Mouse (Mus musculus) heart, embryonic 11.5 days (tissue): ENCODE data around the gene Slc18b1. TPM values are rescaled to one million over a fixed set of nuclear protein-coding genes. Genes with fewer than 3 reads are reported as not detected.

ENCODE experiments used
- ATAC-seq: fragments of 200-750 bp; cut with Nextera tagmentation; replicated peaks from 2 replicates; pipeline ENCODE4 v1.8.0; 2017; ENCODE audit warnings: moderate library complexity; ENCODE audit not compliant: insufficient number of reproducible peaks, low FRiP score, low TSS enrichment
- H3K27ac ChIP-seq: fragments of 300-500 bp; sonication (generic); 2 replicates; pipeline ENCODE4 v1.5.1; 2014; ENCODE audit warnings: mild to moderate bottlenecking, low read depth, low read length
- H3K27me3 ChIP-seq: fragments of 300-500 bp; sonication (generic); 2 replicates; pipeline ENCODE4 v1.6.1; 2014; ENCODE audit warnings: mild to moderate bottlenecking, low read length, mixed read lengths; ENCODE audit not compliant: control insufficient read depth, insufficient read depth
- H3K36me3 ChIP-seq: fragments of 300-500 bp; sonication (generic); 2 replicates; pipeline ENCODE4 v1.6.1; 2014; ENCODE audit warnings: mild to moderate bottlenecking, low read length, moderate library complexity, mixed read lengths; ENCODE audit not compliant: control insufficient read depth, insufficient read depth
- H3K4me1 ChIP-seq: fragments of 300-500 bp; sonication (generic); 2 replicates; pipeline ENCODE4 v1.6.1; 2014; ENCODE audit warnings: low read length; ENCODE audit not compliant: control insufficient read depth, insufficient read depth
- H3K4me2 ChIP-seq: fragments of 300-500 bp; sonication (generic); 2 replicates; pipeline ENCODE4 v1.6.1; 2014; ENCODE audit warnings: mild to moderate bottlenecking, moderate library complexity
- H3K4me3 ChIP-seq: fragments of 300-500 bp; sonication (generic); 2 replicates; pipeline ENCODE4 v1.5.1; 2014; ENCODE audit warnings: low read depth, low read length
- H3K9ac ChIP-seq: fragments of 300-500 bp; sonication (generic); 2 replicates; pipeline ENCODE4 v1.6.1; 2014; ENCODE audit warnings: mild to moderate bottlenecking, low read depth, low read length, moderate library complexity
- H3K9me3 ChIP-seq: fragments of 300-500 bp; sonication (generic); replicated peaks from 2 replicates; pipeline ENCODE4 v1.6.1; 2016; ENCODE audit warnings: low read length; ENCODE audit not compliant: control insufficient read depth
- WGBS: fragments of 180-500 bp; shearing (Covaris S2); extraction: QIAGEN DNeasy Blood & Tissue Kit; methylation state at CpG from one replicate; pipeline ENCODE4 v1.1.7; 2014; ENCODE audit not compliant: insufficient replicate concordance; 5-methylcytosine and 5-hydroxymethylcytosine counted together
- polyA plus RNA-seq: library from polyadenylated mRNA; unstranded; fragments of >200 nt; fragmentation: Nextera tagmentation; extraction: Ambion mirVana; gene quantifications from 2 replicates; pipeline ENCODE4 v1.2.1, GENCODE M21; 2014

The Slc18b1 gene
- polyA plus RNA-seq, 1 experiment from 2014 or later: 8.1 TPM

DNA sequence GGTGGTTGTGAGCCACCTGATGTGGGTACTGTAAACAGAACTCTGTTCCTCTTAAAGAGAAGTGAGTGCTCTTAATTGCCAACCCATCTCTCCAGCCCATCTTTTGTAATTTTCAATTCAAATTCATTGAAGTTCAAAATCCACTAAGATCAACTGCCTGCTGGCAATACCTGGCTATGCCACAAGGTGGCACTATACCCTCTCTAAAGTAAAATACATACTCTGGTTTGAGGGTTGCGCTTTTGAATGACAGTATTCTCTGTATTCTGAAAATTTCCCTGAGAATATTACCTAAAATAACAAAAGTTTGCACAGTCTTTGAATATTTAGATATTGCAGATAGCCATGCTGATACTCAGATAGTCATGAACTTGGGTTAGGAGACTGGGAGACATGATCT, 18.4 kb downstream of the Slc18b1 start:
- no peaks in the 10 kb centered on the region for H3K9me3 ChIP-seq
- no peak overlapping the region for H3K4me2 ChIP-seq
- WGBS: 56% methylated on average over 1 of the region's 1 CpGs
- no peak overlapping the region for H3K9ac ChIP-seq
- no peak for ATAC-seq
- no peak overlapping the region for H3K27ac ChIP-seq
- H3K36me3 ChIP-seq: no peaks in the 10 kb centered on the region
- no peak overlapping the region for H3K4me3 ChIP-seq
- no peaks in the 10 kb centered on the region for H3K27me3 ChIP-seq
- H3K4me1 ChIP-seq: no peaks in the 10 kb centered on the region

DNA sequence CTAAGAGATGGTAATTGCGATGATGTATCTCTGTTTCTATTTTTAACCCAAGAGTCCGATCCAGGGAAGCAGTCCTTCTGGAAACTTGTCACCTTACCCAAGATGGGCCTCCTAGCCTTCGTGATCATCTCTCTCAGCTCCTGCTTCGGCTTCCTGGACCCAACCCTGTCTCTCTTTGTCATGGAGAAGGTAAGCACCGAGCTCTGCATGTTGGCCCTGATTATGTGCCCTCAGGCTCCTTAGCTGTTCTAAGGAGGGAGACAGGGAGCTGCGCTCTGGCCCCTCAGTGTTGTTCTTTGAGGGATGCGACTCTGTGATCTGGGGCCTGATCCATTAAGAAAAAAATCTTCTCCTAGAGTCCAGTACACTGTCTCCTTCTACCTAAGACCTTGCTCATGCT, 19.5 kb downstream of the Slc18b1 start:
- Histone ChIP-seq H3K9ac (no peak overlapping the region), H3K27me3 (no peaks in the 10 kb centered on the region), H3K27ac (no peak overlapping the region), H3K4me1 (no peaks in the 10 kb centered on the region), H3K9me3 (no peaks in the 10 kb centered on the region), H3K4me2 (no peak overlapping the region), H3K4me3 (no peak overlapping the region), H3K36me3 (no peaks in the 10 kb centered on the region)
- 62% methylated on average over 7 of the region's 7 CpGs for WGBS
- ATAC-seq: no peak

DNA sequence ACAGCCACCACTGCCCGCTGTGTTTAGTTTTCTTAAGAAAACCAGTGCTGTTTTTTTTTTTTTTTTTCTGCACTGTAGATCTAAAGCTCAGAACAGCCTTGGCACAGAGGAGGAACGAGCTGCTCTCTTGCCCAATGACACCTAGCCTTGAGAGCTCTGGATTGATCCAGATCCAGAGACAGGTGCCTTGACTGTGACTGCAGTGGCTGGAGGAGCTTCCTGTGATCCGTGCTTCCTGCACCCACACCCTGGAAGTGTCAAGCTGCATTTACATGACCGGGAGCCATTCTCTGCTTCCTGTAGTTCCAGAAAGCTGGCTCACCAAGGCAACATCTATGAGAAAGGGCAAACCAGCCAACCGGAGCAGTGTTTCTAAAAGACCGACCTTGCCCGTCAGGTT, 29.7 kb downstream of the Slc18b1 start:
- Histone ChIP-seq H3K27me3 (no peaks in the 10 kb centered on the region), H3K9me3 (no peaks in the 10 kb centered on the region), H3K4me3 (no peak overlapping the region), H3K36me3 (peaks cover 10% of the 10 kb centered on the region), H3K9ac (no peak overlapping the region), H3K27ac (no peak overlapping the region), H3K4me2 (no peak overlapping the region), H3K4me1 (no peaks in the 10 kb centered on the region)
- 86% methylated on average over 7 of the region's 7 CpGs for WGBS
- no peak for ATAC-seq

DNA sequence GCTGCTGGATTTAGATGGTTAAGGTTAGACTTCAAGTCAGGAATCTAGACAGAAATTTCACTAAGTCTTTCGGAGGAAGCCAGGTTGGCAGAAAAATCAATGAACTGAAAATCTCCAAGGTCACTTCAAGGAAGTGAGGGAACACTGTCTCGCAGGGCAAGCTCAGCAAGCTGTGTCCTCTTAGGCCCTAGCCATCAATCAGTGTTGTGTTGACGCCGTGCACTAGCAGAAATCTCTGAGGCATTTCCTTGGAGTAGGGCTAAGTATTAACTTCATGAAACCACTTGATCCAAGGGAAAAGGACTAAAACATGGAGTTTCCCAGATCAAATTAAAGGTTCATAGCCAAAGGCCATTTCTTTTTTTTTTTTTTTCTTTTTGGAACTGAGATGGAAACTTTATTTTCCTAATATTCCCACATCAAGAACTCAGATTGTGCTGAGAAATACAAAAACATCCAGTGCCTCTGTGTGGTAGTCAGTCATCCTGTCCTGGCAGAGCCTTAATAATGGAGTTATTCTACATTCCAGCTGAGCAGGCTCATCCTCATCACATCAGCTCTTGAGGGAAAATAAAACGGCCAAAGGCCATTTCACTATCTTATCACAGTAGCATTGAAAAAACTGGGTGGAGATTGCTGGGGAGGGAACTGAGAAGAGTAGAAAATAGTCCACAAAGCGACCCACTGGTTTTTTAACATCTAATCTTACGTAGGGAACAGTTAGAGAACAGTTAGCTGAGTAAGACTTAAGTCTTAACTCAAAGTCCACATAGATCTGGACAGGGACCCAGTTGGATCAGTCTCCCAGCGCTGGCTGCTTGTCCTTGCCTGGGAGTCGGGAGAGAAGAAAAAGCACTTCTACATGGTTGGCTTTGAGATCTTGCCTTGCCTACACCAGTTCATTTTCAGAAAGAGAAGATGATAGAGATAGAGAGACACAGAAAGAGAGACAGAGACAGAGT, 39.5 kb downstream of the Slc18b1 start:
- 51% methylated on average over 9 of the region's 9 CpGs for WGBS
- ATAC-seq: no peak
- H3K4me1 ChIP-seq: no peaks in the 10 kb centered on the region

DNA sequence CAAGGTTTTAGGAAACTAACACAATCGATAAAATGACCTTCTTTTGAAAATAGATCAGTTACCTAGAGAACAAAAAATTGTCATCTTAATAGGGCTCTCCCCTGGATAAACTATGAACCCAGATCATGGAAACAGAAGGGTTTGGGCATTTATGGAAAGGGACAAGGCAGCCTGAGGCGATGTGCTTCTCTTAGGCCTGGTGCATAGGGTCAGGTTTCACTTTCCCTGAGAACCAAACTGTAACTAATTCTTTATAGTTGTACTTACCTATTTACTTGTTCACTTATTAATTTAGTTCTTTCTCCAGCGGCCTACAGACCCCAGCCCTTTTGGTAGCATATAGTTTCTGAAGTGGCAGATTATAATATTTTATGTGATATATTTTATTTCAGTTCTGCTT, 40.3 kb downstream of the Slc18b1 start:
- no peak for ATAC-seq
- WGBS: 76% methylated on average over 3 of the region's 3 CpGs
- H3K4me2 ChIP-seq: no peak overlapping the region

More for the DNA sequence above, 39.5 kb downstream of the Slc18b1 start:
- H3K9me3 ChIP-seq: no peaks in the 10 kb centered on the region
- H3K4me2 ChIP-seq: no peak overlapping the region
- no peaks in the 10 kb centered on the region for H3K36me3 ChIP-seq
- H3K9ac ChIP-seq: no peak overlapping the region
- no peak overlapping the region for H3K27ac ChIP-seq
- no peak overlapping the region for H3K4me3 ChIP-seq
- no peaks in the 10 kb centered on the region for H3K27me3 ChIP-seq

DNA sequence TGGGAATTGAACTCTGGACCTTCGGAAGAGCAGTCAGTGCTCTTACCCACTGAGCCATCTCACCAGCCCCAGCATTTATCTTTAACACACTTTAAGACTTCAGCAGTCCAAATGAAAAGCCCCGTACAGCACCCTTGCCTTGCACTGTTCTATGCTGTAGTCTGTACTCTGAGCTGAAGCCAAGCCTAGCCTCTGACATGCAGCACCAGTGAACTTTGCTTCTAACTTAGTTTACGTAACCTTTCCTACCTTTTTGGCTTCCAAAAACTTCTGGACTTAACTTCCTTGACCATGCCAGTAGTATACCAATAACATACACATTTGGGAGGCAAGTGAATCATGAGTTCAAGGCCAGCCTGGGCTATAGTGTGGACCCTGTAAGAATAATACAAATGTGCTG, 42.1 kb downstream of the Slc18b1 start:
- Histone ChIP-seq H3K4me2 (no peak overlapping the region), H3K9ac (no peak overlapping the region), H3K27ac (no peak overlapping the region), H3K36me3 (no peaks in the 10 kb centered on the region), H3K9me3 (no peaks in the 10 kb centered on the region), H3K4me1 (no peaks in the 10 kb centered on the region), H3K27me3 (no peaks in the 10 kb centered on the region), H3K4me3 (no peak overlapping the region)
- no peak for ATAC-seq
- 86% methylated on average over 3 of the region's 3 CpGs for WGBS

More for the DNA sequence above, 40.3 kb downstream of the Slc18b1 start:
- Histone ChIP-seq H3K36me3 (no peaks in the 10 kb centered on the region), H3K27ac (no peak overlapping the region), H3K4me1 (no peaks in the 10 kb centered on the region), H3K9ac (no peak overlapping the region), H3K4me3 (no peak overlapping the region), H3K27me3 (no peaks in the 10 kb centered on the region), H3K9me3 (no peaks in the 10 kb centered on the region)

DNA sequence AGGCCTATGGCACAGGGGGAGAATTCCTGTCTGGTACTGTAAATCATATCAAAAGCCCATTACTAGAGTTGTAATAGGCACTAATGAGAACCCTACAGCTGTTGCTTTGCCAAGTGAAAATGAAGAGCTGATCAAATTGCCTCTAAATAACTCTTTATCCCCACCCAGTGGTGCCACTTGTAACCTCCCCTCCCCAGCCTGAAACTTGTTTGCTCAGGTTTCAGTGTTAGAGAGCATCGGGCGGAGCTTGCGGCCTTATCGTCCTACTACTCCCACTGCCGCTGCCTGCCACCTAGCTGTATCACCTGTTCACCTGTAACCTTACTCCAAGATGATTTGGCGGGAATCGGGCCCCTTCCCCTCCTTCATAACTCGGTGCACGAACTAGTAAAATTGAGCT, 42.6 kb downstream of the Slc18b1 start:
- WGBS: 39% methylated on average over 9 of the region's 9 CpGs
- H3K9ac ChIP-seq: no peak overlapping the region

DNA sequence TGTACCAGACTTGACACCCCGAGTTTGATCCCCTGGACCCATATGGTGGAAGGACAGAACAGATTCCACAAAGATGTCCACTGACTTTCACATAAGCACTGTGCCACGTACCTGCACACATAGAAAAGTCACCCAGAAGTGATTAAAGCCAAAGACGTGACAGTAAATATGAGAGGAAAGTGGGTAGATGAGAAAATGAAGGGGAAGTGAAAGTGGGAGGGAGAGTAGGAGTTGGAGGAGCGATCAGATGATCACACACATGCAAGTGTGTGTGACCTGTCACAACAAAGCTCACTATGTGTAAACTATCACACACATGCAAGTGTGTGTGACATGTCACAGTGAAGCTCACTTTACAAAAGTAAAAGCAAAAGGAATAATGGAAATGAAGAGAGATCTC, 43.7 kb downstream of the Slc18b1 start:
- WGBS: 73% methylated on average over 4 of the region's 4 CpGs
- Histone ChIP-seq H3K4me2 (no peak overlapping the region), H3K9ac (no peak overlapping the region), H3K9me3 (no peaks in the 10 kb centered on the region), H3K27ac (no peak overlapping the region), H3K27me3 (no peaks in the 10 kb centered on the region), H3K4me1 (no peaks in the 10 kb centered on the region), H3K36me3 (no peaks in the 10 kb centered on the region), H3K4me3 (no peak overlapping the region)
- no peak for ATAC-seq

More for the DNA sequence above, 42.6 kb downstream of the Slc18b1 start:
- Histone ChIP-seq H3K4me2 (no peak overlapping the region), H3K4me1 (no peaks in the 10 kb centered on the region), H3K36me3 (no peaks in the 10 kb centered on the region), H3K9me3 (no peaks in the 10 kb centered on the region), H3K27me3 (no peaks in the 10 kb centered on the region), H3K4me3 (no peak overlapping the region), H3K27ac (no peak overlapping the region)
- ATAC-seq: no peak
